Mouse (Mus musculus) right cerebral cortex, adult 2 months (tissue): Measurements from ENCODE around the gene Sec14l1.
A peak's percentile ranks its signal among the peaks of the same experiment; 100 is the strongest.

Source experiments
- DNase-seq, 2 experiments: peaks; one replicate each; pipeline ENCODE4 v3.0.0; 2021 to 2022; ENCODE audit warnings: low spot score in 2 of 2

The Sec14l1 gene

DNA sequence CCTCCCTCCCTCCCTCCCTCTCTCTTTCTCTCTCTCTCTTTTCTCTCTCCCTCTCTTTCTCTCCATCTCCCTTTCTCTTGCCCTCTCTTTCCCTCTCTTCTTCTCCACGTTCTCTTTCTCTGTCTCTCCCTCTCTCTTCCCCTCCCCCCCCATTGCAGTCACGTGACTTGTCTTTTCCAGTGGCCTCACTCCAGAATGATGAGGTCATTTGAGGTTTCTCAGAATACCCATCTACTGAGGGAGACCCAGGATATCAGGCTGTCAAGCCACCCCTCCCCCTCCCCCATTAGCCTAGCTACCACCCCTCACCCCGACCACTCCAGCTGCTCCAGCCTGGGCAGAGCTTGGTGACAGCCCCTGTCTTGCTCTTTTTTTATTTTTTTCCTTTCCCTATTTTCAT is 68.3 kb downstream of the Sec14l1 start:
- no peak for DNase-seq

DNA sequence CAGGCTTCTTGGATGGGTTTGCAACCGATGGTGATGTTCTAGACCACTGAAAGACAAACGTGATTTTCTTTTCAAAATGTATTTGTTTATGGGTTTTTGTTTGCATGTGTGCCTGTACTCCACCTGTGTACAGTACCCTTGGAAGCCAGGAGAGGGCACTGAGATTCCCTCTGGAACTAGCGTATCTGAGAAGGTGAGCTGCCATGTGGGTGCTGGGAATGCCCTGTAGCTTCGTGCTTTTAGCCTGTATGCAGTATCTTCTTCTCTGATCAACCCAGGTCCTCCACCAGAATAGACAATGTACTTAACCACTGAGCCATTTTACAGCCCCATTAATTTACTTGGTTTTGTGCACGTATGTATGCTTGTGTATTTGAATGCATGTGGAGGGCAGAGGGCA is 68.9 kb downstream of the Sec14l1 start:
- no peak for DNase-seq

DNA sequence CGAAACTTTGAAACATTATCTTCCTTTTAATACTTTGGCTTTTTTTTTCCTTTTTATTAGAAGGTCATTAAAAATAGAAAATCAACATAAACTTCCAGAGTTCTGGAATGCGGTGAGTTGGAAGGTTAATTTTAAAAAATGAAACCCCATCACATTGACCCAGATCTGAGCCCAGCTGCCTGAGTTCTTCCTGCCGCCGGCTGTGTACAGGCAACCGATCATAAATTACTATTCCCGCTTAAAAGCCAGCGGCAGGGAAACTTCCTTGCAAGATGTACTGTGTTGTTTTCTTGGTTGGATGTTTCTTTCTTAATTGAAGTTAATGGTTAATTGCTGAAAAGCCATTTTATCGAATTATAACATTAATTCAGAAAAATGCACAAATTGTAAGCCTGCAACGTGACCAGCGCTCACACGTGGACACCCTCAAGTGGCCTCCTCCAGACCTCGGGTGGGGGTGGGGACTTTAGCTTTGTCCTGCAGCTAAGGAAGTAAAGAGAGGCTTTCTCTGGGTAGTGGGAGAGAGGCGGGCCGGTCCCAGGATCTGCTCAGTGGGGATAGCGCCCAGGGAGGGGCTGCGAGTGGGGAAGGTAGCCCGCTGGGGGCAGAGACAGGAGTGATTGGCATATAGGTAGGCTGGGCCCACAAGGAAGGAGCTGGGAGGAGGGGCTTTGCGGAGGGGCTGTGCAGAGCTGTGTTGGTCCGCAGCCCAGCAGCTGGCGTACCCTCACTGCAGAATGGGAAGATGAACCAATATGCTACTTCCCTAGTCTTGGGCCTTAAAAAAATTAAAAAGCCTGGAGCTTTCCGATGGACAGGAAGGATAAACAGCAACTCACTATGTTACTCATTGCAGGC is 70.3 kb downstream of the Sec14l1 start:
- no peak for DNase-seq

DNA sequence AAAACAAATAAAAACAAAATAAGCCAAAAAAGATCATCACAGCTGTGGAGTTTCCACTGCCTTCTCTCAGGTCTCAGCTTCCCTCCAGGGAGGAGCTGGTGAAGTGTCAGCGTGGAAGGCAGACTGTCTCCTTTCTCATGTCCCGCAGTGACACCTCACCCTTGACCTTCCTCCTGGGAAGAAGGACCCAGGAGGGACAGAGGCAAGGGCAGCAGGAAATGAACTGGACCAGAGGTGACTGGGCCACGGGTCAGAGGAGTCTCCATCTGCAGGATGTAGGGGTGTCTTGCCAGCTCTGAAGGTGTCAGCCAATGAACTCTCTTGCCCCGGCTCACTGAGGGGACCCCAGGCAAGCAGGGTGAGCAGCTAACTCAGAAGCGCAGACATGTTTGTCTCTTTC is 76.6 kb downstream of the Sec14l1 start:
- no peak for DNase-seq

DNA sequence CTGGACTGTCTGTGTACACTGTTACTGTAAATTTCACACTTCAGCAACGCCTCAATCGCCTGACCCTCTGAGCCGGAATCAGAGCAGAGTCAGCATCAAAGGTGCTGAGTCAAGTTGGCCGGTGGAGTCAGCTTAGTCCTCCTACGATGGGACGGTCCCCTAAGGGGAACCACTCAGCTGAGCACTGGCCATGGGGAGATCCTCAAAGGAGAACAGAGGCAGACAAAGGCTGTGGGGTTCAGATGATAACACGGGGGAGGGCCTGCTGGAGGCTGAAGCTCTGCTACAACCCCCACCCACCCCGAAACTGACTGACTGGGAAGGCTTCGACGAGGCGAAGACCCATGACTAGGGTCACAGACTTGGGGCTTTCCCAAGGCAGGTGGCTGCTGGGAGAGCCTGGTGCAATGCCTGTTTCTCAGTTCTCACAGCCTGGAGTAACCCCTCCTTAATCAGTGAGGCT is 79.5 kb downstream of the Sec14l1 start:
- no peak for DNase-seq

DNA sequence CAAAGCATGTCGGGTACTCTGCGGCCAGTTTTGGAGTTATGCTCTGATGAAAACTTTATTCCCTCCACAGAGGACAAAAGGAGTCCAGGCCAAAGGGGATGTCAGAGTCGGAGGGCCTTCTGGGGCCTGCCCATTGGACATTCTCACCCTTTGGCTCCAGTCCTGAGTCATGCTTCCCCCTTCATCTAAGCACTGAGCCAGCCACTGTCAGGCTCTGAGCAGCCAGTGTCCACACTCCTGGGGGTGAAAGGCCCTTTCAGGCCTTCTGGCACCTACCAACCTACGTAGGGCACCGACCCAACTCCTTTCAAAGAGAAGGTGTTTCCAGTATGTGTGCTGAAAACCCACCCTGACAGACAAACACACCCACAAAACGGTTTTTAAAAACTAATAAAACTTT is 80.6 kb downstream of the Sec14l1 start:
- no peak for DNase-seq

DNA sequence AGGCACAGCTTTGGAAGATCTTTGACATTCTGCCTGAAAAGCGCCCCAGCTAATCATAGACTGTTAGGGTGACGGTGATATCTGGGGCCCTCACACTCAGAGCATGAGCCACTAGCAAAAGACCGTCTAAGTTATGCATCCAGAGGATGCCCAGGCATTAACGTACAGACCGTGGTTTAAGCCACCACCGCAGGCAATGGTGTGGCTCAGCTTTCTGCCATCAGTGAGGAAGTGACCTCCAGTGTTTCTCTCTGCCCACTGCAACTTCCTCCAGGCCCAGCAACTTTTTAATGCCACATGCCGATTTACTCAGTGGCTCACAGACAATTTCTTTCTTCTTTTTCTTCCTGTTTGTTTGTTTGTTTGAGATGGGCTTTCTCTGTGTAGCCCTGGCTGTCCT is 81.7 kb downstream of the Sec14l1 start:
- no peak for DNase-seq

DNA sequence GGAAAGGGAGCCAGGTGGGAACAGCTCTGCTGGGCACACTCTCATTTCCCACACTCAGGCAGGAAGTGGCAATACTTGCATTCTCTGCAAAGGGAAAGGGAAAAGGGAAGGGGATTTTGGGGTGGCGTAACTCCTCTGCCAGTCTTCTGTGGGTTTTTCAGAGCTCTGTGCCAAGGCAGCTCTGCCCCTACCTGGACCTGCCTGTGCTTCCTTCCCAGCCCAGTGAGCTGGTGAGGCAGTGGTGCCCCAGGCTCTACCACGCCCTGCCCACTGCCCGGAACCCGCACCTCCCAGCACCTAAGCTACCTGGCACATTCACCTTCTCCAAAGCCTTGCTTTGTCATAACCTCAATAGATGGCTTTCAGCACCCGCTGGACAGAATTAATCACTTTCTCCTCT is 83.2 kb downstream of the Sec14l1 start:
- DNase-seq: no peak

DNA sequence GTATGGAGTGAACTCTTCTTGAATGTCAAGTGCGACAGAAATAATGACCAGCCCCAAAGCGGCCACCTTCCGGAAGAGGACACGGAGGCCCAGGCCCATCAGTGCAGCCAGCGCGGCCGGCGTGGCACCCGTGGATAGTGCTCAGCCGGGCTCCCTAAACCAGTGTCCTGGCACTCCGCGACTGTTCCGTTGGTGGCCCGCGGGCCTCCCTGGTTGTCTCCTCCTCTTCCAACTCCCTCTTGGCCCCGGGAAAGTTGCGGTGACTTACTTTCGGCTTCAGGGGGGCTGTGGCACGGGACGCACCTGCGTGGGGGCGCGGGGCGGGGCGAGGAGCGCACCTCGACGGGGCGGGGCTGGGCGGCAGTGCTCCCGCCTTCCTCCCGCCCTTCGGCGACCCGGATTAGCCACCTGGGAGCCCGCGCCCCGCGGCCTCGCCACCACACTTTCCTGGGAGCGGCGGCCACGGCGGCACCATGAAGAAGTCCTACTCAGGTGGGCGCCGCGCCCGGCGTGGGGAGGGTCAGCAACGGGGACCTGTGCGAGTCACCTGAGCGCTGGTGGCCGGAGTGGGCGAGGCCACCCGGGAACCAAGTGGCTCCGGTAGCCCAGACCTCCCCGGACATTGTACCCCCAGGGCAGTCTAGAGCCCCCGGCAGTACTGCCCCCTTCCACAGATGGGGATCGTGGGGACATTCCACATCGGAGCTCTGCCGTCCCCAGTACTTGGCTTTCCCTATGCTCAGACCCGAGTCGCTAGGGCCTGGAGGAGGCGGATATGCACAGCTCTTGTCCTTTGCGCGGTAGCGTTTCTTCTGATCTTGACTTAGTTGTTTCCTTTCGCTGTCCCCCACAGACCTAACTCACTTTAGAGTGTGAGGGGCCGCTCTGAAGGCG is 84.6 kb downstream of the Sec14l1 start, which contains the start of gene Sept9:
Gene Sept9, plus strand, starts transcription at position 380 of the 894 bp plus-strand sequence.
- no peak for DNase-seq

- DNase-seq: no peak
These were observed 86.9 kb downstream of the Sec14l1 start for GRCm38 (mm10) chr11:117201846-117202245.

- no peak for DNase-seq
These were observed 89.6 kb downstream of the Sec14l1 start for GRCm38 (mm10) chr11:117204606-117205005.

DNA sequence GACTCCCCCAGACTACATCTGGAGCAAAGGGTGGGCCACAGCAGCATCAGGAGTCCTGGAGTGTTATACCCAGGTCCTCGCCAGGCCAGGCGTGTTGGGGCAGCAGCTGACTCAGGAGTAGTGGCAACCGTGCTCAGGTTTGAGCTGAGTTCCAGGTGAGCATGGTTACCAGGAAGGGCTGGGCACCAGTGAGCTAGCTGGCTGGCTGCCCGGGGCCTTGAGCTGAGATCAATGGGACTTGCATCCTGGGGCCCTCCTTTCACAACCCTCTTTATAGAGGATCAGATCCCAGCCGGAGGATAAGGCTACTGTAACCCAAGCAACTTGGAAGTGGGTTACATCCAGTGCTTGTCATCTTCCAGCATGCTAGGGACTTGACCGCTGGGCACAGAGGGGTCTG is 90.1 kb downstream of the Sec14l1 start:
- no peak for DNase-seq

- no peak for DNase-seq
These were observed 90.5 kb downstream of the Sec14l1 start for GRCm38 (mm10) chr11:117205447-117205846.

- DNase-seq: no peak
These were observed 92.5 kb downstream of the Sec14l1 start for GRCm38 (mm10) chr11:117207436-117207835.

DNA sequence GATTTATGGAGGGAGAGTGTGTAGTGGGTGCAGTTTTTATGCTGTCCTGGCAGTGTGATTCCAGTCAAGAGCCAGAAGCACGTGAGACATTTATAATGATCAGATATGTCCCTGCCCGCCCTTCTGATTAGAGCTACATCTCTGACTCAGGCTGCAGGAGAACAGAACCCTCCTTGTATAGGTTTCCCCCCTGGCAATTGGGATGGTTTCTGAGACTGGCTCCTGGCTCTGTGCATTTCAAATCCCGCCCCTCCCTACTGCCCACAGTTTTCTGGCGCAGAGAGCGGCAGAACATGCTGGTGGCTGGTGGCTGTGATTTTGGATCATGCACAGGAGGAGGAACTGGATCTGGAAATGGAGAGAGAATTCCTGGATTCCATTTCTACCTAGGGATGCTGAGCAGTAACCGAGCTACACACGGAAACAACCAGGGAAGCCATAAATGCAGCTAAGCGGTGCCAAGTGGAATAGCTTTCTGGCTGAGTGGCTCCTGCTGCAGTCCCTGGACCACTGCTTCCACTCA is 93.2 kb downstream of the Sec14l1 start:
- peak; percentile 38 to 39 for DNase-seq
